Mouse (Mus musculus): Measurements from ENCODE around the gene Asb18.

- TF ChIP-seq CTCF (IDR thresholded peaks at IDR 0.05; ENCODE audit: borderline replicate concordance, control insufficient read depth, extremely low read depth, insufficient read depth, low read length, poor library complexity) (no peak), POLR2A (IDR thresholded peaks at IDR 0.05; ENCODE audit: control insufficient read depth, extremely low read depth, insufficient read depth, low read length, poor library complexity) (no peak)
Observed at GRCm38 (mm10) chr1:89992256-89992655, 22.2 kb downstream of the Asb18 start.
